Mouse (Mus musculus): ENCODE measurements around the gene Mbd5. TPM values are rescaled to one million over a fixed set of nuclear protein-coding genes. Genes with fewer than 3 reads are reported as not detected.

Gene Mbd5
- 18.1 and 22.3 TPM in 2 replicates for polyA plus RNA-seq (2015; fragmentation: Nextera tagmentation; extraction: Ambion mirVana)

- WGBS, result under 1% methylated on average over 44 of the region's 49 CpGs
- H3K4me1 ChIP-seq (replicated peaks), result peaks cover 9% of the 10 kb centered on the region
- H3K36me3 ChIP-seq, result no peaks in the 10 kb centered on the region
- H3K4me2 ChIP-seq, result peak within 1 kb of the TSS; percentile 76
- peak within 1 kb of the TSS; percentile 98 for H3K27ac ChIP-seq
- peak within 1 kb of the TSS; percentile 90 for H3K9ac ChIP-seq
- ATAC-seq (replicated peaks; ENCODE audit: insufficient number of reproducible peaks, insufficient read depth, low FRiP score, low read depth), result peak; percentile 100
- peak within 1 kb of the TSS; percentile 92 for H3K4me3 ChIP-seq
- H3K9me3 ChIP-seq (replicated peaks), result no peaks in the 10 kb centered on the region
- H3K27me3 ChIP-seq, result no peaks in the 10 kb centered on the region
These were observed at the start of gene Mbd5 for GRCm38 (mm10) chr2:48948841-48949584. Gene Mbd5 (plus strand): TSS chr2:48949508.

GRCm38 (mm10) chr2:48908866-48909265 is 40.4 kb upstream of the Mbd5 start:
- Histone ChIP-seq H3K27ac (no peak overlapping the region), H3K4me1 (replicated peaks) (no peaks in the 10 kb centered on the region), H3K27me3 (no peaks in the 10 kb centered on the region), H3K4me3 (no peak overlapping the region), H3K9me3 (replicated peaks) (no peaks in the 10 kb centered on the region), H3K36me3 (peaks cover 22% of the 10 kb centered on the region), H3K4me2 (no peak overlapping the region), H3K9ac (no peak overlapping the region)
- ATAC-seq (replicated peaks; ENCODE audit: insufficient number of reproducible peaks, insufficient read depth, low FRiP score, low read depth), result no peak
- 51% methylated on average over 2 of the region's 2 CpGs for WGBS

- H3K9ac ChIP-seq, result no peak overlapping the region
- no peaks in the 10 kb centered on the region for H3K9me3 ChIP-seq (replicated peaks)
- no peak overlapping the region for H3K4me2 ChIP-seq
- WGBS, result 62% methylated on average over 1 of the region's 1 CpGs
- H3K4me3 ChIP-seq, result no peak overlapping the region
- ATAC-seq (replicated peaks; ENCODE audit: insufficient number of reproducible peaks, insufficient read depth, low FRiP score, low read depth), result no peak
- no peaks in the 10 kb centered on the region for H3K27me3 ChIP-seq
- no peaks in the 10 kb centered on the region for H3K4me1 ChIP-seq (replicated peaks)
- H3K36me3 ChIP-seq, result peaks cover 16% of the 10 kb centered on the region; the same call in 1 of the 2 replicates
- no peak overlapping the region for H3K27ac ChIP-seq
These were observed 35.1 kb upstream of the Mbd5 start for GRCm38 (mm10) chr2:48914185-48914584.

- Histone ChIP-seq H3K36me3 (peaks cover 20% of the 10 kb centered on the region; the same call in 1 of the 2 replicates), H3K27me3 (no peaks in the 10 kb centered on the region), H3K4me3 (no peak overlapping the region), H3K4me2 (no peak overlapping the region), H3K9me3 (replicated peaks) (no peaks in the 10 kb centered on the region), H3K27ac (no peak overlapping the region), H3K4me1 (replicated peaks) (no peaks in the 10 kb centered on the region), H3K9ac (no peak overlapping the region)
- ATAC-seq (replicated peaks; ENCODE audit: insufficient number of reproducible peaks, insufficient read depth, low FRiP score, low read depth), result no peak
These were observed 33.5 kb upstream of the Mbd5 start for GRCm38 (mm10) chr2:48915832-48916231.

GRCm38 (mm10) chr2:48935058-48935457 is 14.2 kb upstream of the Mbd5 start:
- Histone ChIP-seq H3K27me3 (no peaks in the 10 kb centered on the region), H3K4me2 (no peak overlapping the region), H3K27ac (no peak overlapping the region), H3K4me3 (no peak overlapping the region), H3K36me3 (peaks cover 9% of the 10 kb centered on the region; the same call in 1 of the 2 replicates), H3K9ac (no peak overlapping the region), H3K9me3 (replicated peaks) (no peaks in the 10 kb centered on the region), H3K4me1 (replicated peaks) (no peaks in the 10 kb centered on the region)
- 86% methylated on average over 2 of the region's 2 CpGs for WGBS
- no peak for ATAC-seq (replicated peaks; ENCODE audit: insufficient number of reproducible peaks, insufficient read depth, low FRiP score, low read depth)

- 0 out of 2 replicates have a peak overlapping the region, but pooled peaks have one; percentile 25 for H3K9ac ChIP-seq
- peak overlapping the region; percentile 76 for H3K4me2 ChIP-seq
- no peaks in the 10 kb centered on the region for H3K36me3 ChIP-seq
These were observed 1.5 kb upstream of the Mbd5 start for GRCm38 (mm10) chr2:48947761-48948160.

GRCm38 (mm10) chr2:48949743-48950251 is 489 bp downstream of the Mbd5 start:
- no peaks in the 10 kb centered on the region for H3K9me3 ChIP-seq (replicated peaks)
- H3K4me1 ChIP-seq (replicated peaks), result peaks cover 9% of the 10 kb centered on the region
- no peaks in the 10 kb centered on the region for H3K27me3 ChIP-seq
- peak overlapping the region; percentile 98 for H3K27ac ChIP-seq
- no peaks in the 10 kb centered on the region for H3K36me3 ChIP-seq
- peak; percentile 20 for ATAC-seq (replicated peaks; ENCODE audit: insufficient number of reproducible peaks, insufficient read depth, low FRiP score, low read depth)
- whole genome bisulfite sequencing, result 0% methylated on average over 8 of the region's 9 CpGs
- peak overlapping the region; percentile 75 for H3K4me2 ChIP-seq
- peak overlapping the region; percentile 92 for H3K4me3 ChIP-seq
- peak overlapping the region; percentile 86 for H3K9ac ChIP-seq

More at GRCm38 (mm10) chr2:48947761-48948160, 1.5 kb upstream of the Mbd5 start:
- 65% methylated on average over 3 of the region's 3 CpGs for WGBS
- Histone ChIP-seq H3K9me3 (replicated peaks) (no peaks in the 10 kb centered on the region), H3K4me1 (replicated peaks) (peaks cover 9% of the 10 kb centered on the region), H3K4me3 (peak overlapping the region; percentile 92), H3K27ac (no peak overlapping the region), H3K27me3 (no peaks in the 10 kb centered on the region)
- no peak for ATAC-seq (replicated peaks; ENCODE audit: insufficient number of reproducible peaks, insufficient read depth, low FRiP score, low read depth)

GRCm38 (mm10) chr2:48950252-48950315 is 776 bp downstream of the Mbd5 start, which contains the start of gene Orc4:
Gene Orc4 (minus strand): TSS chr2:48950277.
- Histone ChIP-seq H3K9ac (peak within 1 kb of the TSS; percentile 86), H3K9me3 (replicated peaks) (no peaks in the 10 kb centered on the region), H3K27me3 (no peaks in the 10 kb centered on the region), H3K4me2 (peak within 1 kb of the TSS; percentile 75), H3K4me3 (peak within 1 kb of the TSS; percentile 92), H3K4me1 (replicated peaks) (peaks cover 9% of the 10 kb centered on the region), H3K36me3 (no peaks in the 10 kb centered on the region), H3K27ac (peak within 1 kb of the TSS; percentile 98)
- no peak for ATAC-seq (replicated peaks; ENCODE audit: insufficient number of reproducible peaks, insufficient read depth, low FRiP score, low read depth)
- 4% methylated on average over 2 of the region's 2 CpGs for WGBS

GRCm38 (mm10) chr2:48950316-48950880 is 1.1 kb downstream of the Mbd5 start:
- Histone ChIP-seq H3K4me2 (peak overlapping the region; percentile 75), H3K9ac (peak overlapping the region; percentile 86), H3K27me3 (no peaks in the 10 kb centered on the region), H3K9me3 (replicated peaks) (no peaks in the 10 kb centered on the region), H3K4me3 (peak overlapping the region; percentile 92), H3K36me3 (no peaks in the 10 kb centered on the region), H3K4me1 (replicated peaks) (peaks cover 9% of the 10 kb centered on the region), H3K27ac (peak overlapping the region; percentile 98)
- WGBS, result 9% methylated on average over 5 of the region's 6 CpGs
- no peak for ATAC-seq (replicated peaks; ENCODE audit: insufficient number of reproducible peaks, insufficient read depth, low FRiP score, low read depth)

- WGBS, result 66% methylated on average over 3 of the region's 3 CpGs
These were observed 7.3 kb downstream of the Mbd5 start for GRCm38 (mm10) chr2:48956591-48956990.

GRCm38 (mm10) chr2:48978920-48979319 is 29.6 kb downstream of the Mbd5 start:
- H3K9me3 ChIP-seq (replicated peaks), result no peaks in the 10 kb centered on the region
- WGBS, result 38% methylated on average over 3 of the region's 3 CpGs
- H3K4me1 ChIP-seq (replicated peaks), result no peaks in the 10 kb centered on the region
- no peak for ATAC-seq (replicated peaks; ENCODE audit: insufficient number of reproducible peaks, insufficient read depth, low FRiP score, low read depth)
- no peak overlapping the region for H3K9ac ChIP-seq
- no peaks in the 10 kb centered on the region for H3K36me3 ChIP-seq
- H3K4me3 ChIP-seq, result no peak overlapping the region
- no peaks in the 10 kb centered on the region for H3K27me3 ChIP-seq
- H3K27ac ChIP-seq, result no peak overlapping the region
- no peak overlapping the region for H3K4me2 ChIP-seq

More at GRCm38 (mm10) chr2:48956591-48956990, 7.3 kb downstream of the Mbd5 start:
- H3K9me3 ChIP-seq (replicated peaks), result no peaks in the 10 kb centered on the region
- no peak for ATAC-seq (replicated peaks; ENCODE audit: insufficient number of reproducible peaks, insufficient read depth, low FRiP score, low read depth)
- 0 out of 2 replicates have a peak, but pooled peaks cover 3% of the 10 kb centered on the region for H3K4me1 ChIP-seq (replicated peaks)
- no peaks in the 10 kb centered on the region for H3K27me3 ChIP-seq
- H3K9ac ChIP-seq, result no peak overlapping the region
- no peak overlapping the region for H3K27ac ChIP-seq
- H3K36me3 ChIP-seq, result no peaks in the 10 kb centered on the region
- no peak overlapping the region for H3K4me3 ChIP-seq
- H3K4me2 ChIP-seq, result no peak overlapping the region

GRCm38 (mm10) chr2:48990322-48990721 is 41.0 kb downstream of the Mbd5 start:
- 87% methylated on average over 3 of the region's 3 CpGs for WGBS
- no peaks in the 10 kb centered on the region for H3K9me3 ChIP-seq (replicated peaks)
- no peak overlapping the region for H3K4me2 ChIP-seq
- ATAC-seq (replicated peaks; ENCODE audit: insufficient number of reproducible peaks, insufficient read depth, low FRiP score, low read depth), result no peak
- no peak overlapping the region for H3K9ac ChIP-seq
- H3K27me3 ChIP-seq, result no peaks in the 10 kb centered on the region
- H3K27ac ChIP-seq, result no peak overlapping the region
- no peaks in the 10 kb centered on the region for H3K4me1 ChIP-seq (replicated peaks)
- H3K4me3 ChIP-seq, result no peak overlapping the region
- no peaks in the 10 kb centered on the region for H3K36me3 ChIP-seq

Data from heart, embryonic 15.5 days (tissue).